Mouse (Mus musculus) frontal cortex, postnatal 36 days (tissue): ENCODE measurements around the gene Rps6kb2.

ENCODE experiments used
- DNase-seq, 2 experiments: peaks; one replicate each; pipeline ENCODE4 v3.0.0; 2022; ENCODE audit warnings: low spot score in 2 of 2

The Rps6kb2 gene

DNA sequence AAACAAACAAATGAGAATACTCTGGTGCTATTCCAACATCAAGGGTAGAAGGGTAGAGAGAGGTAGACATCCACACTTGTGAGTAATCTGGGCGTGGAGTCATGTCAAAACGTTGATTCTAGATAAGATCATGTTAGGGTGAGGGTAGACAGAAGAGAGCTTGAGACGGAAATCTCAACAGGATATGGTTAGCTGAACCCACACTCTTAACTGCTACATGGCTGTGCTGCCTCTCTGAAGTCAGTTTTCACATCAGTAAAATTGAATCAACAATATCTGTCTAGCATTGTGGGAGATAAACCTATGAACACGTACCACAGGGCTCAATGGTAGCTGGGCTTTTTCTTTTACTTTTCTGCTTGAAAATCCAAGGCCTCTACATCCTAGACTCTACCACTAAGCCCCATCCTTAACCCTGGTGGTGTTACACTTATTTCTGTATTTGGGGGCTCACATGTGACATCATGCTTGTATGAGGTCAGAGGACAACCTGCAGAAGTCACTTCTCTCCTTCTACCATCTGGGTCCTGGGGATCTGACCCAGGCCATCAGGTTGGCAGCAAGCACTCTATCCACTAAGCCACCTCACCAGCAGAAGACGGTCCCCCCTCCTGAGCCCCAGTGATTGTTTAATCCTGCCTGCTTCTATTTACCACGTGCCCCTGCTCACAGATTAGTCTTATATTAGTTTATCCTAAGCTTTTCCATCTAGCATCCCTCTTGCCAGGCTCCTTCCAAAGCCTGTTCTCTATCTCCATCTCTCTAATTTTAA is 43.3 kb downstream of the Rps6kb2 start:
- no peak for DNase-seq

DNA sequence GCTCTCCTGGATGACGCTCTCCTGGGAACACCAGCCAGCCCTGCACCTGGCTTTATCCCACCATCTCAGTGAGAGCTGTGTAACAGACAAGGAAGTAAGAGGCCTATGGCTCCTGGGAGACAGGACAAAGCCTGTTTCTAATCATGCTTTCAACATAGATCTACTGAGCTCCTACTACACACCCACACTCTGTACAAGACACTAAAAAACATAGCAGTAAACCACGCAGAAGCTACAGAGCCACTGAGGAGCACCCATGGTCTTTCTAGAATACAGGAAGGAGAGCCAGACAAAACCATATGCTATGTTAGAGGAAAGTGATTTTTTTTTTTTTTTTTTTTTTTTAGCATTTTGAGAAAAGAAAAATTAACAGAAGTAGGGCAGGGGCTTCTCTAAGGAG is 44.8 kb downstream of the Rps6kb2 start:
- DNase-seq, result no peak

DNA sequence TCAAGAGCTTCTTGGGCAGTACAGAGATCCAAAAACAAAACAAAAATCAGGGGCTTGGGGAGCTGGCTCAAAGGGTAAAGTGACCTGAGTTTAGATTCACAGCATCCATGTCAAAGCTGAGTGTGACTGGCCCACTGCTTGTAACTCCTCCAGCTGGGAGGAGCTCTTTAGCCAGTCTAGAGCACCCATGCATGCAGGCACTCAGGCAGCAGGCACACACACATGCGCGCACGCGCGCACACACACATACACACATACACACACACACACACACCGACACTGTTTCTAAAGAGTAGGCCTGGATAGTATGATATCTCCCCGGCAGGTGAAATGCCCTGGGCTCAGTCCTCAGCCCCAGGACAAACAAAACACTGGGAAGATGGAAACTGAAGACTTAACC is 46.1 kb downstream of the Rps6kb2 start:
- no peak for DNase-seq

DNA sequence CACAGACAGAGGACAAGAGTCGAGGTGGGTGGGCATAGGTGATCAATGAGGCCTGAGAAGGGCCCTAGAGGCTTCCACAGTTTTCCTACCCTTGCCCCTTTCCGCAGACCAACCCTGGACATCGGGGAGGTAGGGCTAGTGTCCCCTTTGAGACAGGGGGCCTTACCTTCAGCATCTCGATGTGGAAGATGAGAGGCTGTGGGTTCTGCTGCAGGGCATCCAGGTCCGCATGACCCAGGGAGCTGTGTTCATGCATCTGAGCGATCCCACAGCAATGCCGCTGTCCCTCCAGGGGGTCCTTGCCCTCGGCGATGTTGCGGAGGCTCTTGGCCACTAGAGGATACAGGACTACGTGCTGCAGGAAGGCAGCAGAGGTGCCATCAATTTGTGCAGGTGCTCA is 47.3 kb downstream of the Rps6kb2 start:
- DNase-seq, result no peak

GRCm38 (mm10) chr19:4115144-4115543 is 48.0 kb downstream of the Rps6kb2 start:
- no peak for DNase-seq

DNA sequence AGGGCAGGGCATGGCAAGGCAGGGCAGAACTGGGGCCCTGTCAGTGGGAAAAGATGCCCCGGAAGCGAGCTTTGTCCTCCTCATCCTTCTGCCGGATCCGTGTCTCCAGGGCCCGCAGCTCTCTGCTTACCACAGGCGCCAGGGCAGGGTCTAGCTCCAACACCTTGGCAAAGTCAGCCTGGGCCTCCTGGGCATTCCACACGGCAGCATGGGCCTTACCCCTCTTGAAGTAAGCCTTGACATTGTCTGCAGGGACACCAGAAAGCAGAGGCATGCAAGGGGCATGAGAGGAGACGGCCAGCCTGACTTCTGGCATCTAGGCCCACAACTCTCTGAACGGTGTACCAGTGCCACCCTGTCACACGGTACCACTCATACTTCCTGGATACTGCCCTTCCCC is 48.6 kb downstream of the Rps6kb2 start:
- no peak for DNase-seq

DNA sequence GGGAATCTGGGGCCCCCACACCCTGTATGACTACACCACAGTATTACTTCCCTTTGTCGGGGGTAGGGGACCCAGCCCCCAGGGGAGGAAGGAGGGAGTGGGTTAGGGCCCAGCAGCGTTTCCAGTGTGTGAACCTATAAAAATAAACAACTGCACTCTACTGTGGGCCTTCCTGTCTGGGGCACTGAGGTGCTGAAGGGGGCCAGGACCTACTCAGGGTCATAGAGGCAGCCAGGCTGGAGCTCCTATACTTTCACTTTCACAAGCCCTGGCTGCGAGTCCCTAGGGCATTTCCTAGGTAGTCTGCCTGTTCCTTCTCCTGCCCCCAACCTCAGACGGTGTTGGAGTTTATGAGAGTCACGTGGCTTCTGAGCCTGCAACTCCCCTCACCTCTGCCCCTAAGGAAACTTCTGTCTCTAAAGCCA is 49.3 kb downstream of the Rps6kb2 start:
- DNase-seq, result no peak

DNA sequence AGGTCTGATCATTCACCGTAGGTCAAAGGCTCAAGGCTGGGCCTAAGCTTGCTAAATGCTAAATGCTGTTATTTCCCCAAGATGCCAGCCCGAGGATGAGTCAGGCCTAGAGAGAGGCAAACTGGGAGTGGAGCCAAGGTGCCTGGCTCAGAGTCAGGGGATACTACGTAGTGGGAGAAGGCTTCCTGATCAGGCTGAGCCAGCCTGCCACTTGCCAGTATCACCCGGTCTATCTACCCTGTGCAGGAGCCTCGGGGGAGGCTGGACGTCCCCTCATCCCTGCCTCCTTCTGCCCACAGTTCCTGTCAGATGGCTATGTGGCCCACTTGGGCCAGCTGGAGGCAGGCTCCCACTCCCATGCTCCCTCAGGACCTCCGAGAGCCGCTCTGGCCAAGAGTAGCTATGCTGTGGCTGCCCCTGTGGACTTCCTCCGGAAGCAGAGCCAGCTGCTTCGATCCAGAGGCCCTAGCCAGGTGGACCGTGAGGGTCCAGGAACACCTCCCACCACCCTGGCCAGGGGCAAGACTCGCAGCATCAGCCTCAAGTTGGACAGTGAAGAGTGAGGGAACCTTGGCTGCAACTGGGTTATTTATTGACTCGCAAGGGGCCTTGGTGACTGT is 49.9 kb downstream of the Rps6kb2 start:
- peak; percentile 85 to 86 for DNase-seq

- no peak for DNase-seq
Observed at GRCm38 (mm10) chr19:4112063-4112960, 50.8 kb downstream of the Rps6kb2 start.

DNA sequence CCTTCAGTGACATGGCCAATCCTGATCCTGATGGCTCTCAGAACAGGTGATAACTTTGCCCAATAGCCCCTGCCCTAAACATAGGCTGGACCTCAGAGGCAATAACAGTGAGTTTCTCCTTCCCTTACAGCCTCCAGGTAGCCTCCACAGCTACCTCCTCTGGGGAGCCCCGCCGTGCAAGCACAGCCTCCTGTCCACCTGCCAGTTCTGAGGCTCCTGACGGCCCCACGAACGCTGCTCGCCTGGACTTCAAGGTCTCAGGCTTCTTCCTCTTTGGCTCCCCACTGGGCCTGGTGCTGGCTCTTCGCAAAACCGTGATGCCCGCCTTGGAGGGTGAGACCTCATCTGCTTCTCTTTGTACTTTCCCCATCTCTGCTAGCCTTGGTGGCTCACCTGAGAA is 54.6 kb downstream of the Rps6kb2 start:
- no peak for DNase-seq

GRCm38 (mm10) chr19:4106654-4107053 is 56.5 kb downstream of the Rps6kb2 start:
- DNase-seq, result no peak

- DNase-seq, result no peak
Observed at GRCm38 (mm10) chr19:4104675-4105194, 58.4 kb downstream of the Rps6kb2 start.
